Mouse (Mus musculus) kidney, adult 18-20 months (tissue): ENCODE results near the gene Pip4k2b.
"Not testable (repeated sequence)": the region's sequence is repeated elsewhere in the genome, so short reads cannot be mapped to it uniquely, and the experiment has no call there.

Experiments used
- DNase-seq: peaks from one replicate; pipeline ENCODE4 v3.0.0; 2021

Gene Pip4k2b

GRCm38 (mm10) chr11:97747773-97748172 lies 3.3 kb upstream of the Pip4k2b start:
- no peak for DNase-seq

GRCm38 (mm10) chr11:97745331-97745721 lies 822 bp upstream of the Pip4k2b start:
- DNase-seq = no peak

- peak; percentile 100 for DNase-seq
Measured at GRCm38 (mm10) chr11:97744718-97745330, 320 bp upstream of the Pip4k2b start.

- DNase-seq = no peak
Measured at GRCm38 (mm10) chr11:97743423-97743822, 1.1 kb downstream of the Pip4k2b start.

GRCm38 (mm10) chr11:97742591-97742990 lies 1.9 kb downstream of the Pip4k2b start:
- DNase-seq = no peak

GRCm38 (mm10) chr11:97742157-97742556 lies 2.3 kb downstream of the Pip4k2b start:
- no peak for DNase-seq

- peak; percentile 46 for DNase-seq
Measured at GRCm38 (mm10) chr11:97740190-97740589, 4.3 kb downstream of the Pip4k2b start.

- DNase-seq = no peak
Measured at GRCm38 (mm10) chr11:97739155-97739554, 5.3 kb downstream of the Pip4k2b start.

GRCm38 (mm10) chr11:97738703-97739102 lies 5.8 kb downstream of the Pip4k2b start:
- no peak for DNase-seq

- DNase-seq = no peak
Measured at GRCm38 (mm10) chr11:97737600-97737999, 6.9 kb downstream of the Pip4k2b start.

GRCm38 (mm10) chr11:97736645-97737044 lies 7.9 kb downstream of the Pip4k2b start:
- no peak for DNase-seq

GRCm38 (mm10) chr11:97734810-97735209 lies 9.7 kb downstream of the Pip4k2b start:
- DNase-seq = not testable (repeated sequence)

GRCm38 (mm10) chr11:97733689-97734088 lies 10.8 kb downstream of the Pip4k2b start:
- DNase-seq = no peak

- DNase-seq = no peak
Measured at GRCm38 (mm10) chr11:97728730-97729129, 15.8 kb downstream of the Pip4k2b start.

- DNase-seq = no peak
Measured at GRCm38 (mm10) chr11:97728311-97728710, 16.2 kb downstream of the Pip4k2b start.

- no peak for DNase-seq
Measured at GRCm38 (mm10) chr11:97723709-97724108, 20.8 kb downstream of the Pip4k2b start.

- no peak for DNase-seq
Measured at GRCm38 (mm10) chr11:97721338-97721737, 23.2 kb downstream of the Pip4k2b start.

- no peak for DNase-seq
Measured at GRCm38 (mm10) chr11:97719041-97719440, 25.5 kb downstream of the Pip4k2b start.

- DNase-seq = no peak
Measured at GRCm38 (mm10) chr11:97718281-97718860, 26.1 kb downstream of the Pip4k2b start.

- no peak for DNase-seq
Measured at GRCm38 (mm10) chr11:97717369-97718280, 26.9 kb downstream of the Pip4k2b start.

- no peak for DNase-seq
Measured at GRCm38 (mm10) chr11:97716021-97716420, 28.5 kb downstream of the Pip4k2b start.

- no peak for DNase-seq
Measured at GRCm38 (mm10) chr11:97714784-97715760, 29.4 kb downstream of the Pip4k2b start.

GRCm38 (mm10) chr11:97714356-97714755 lies 30.1 kb downstream of the Pip4k2b start:
- no peak for DNase-seq
